9 mouse cellular contexts compared by ENCODE assay signal in genomic region chr13:31956584-31956983, GRCm38 (mm10).
DNase-seq lines count a peak whose midpoint lies in the region; TF ChIP-seq lines count a peak whose summit lies in the region.
"Had no signal": no experiment of that assay in that cellular context is flagged by ENCODE, and none has a peak within 500 bp of the region (broad histone marks: within the 10 kb centered on the region; RNA-seq: fewer than 3 reads in every experiment).

No protein-coding gene starts in this region.

- no peak overlapping the region for H3K27ac ChIP-seq in thymus, adult 2 months (ENCODE audit: control insufficient read depth, insufficient read depth, low read length)

- H3K27me3 ChIP-seq in thymus, adult 2 months (ENCODE audit: control insufficient read depth, insufficient read depth, low read length) = no peaks in the 10 kb centered on the region

- H3K4me1 ChIP-seq in lung, adult 2 months (ENCODE audit: control insufficient read depth, insufficient read depth, low read length) = no peaks in the 10 kb centered on the region
- H3K4me1 ChIP-seq in thymus, adult 2 months (replicated peaks; ENCODE audit: control insufficient read depth, insufficient read depth, low read length) = no peaks in the 10 kb centered on the region

- 86% methylated on average over 6 of the region's 6 CpGs for WGBS in lung, adult 2 months
- WGBS in thymus, adult 2 months = 82% methylated on average over 6 of the region's 6 CpGs

- no peaks in the 10 kb centered on the region for H3K36me3 ChIP-seq in thymus, adult 2 months (ENCODE audit: control insufficient read depth, insufficient read depth, low read length)

- TF ChIP-seq POLR2A in lung, adult 2 months (IDR thresholded peaks at IDR 0.05; ENCODE audit: borderline replicate concordance, extremely low read depth, low read depth, low read length) = no peak
- TF ChIP-seq POLR2A in thymus, adult 2 months (IDR thresholded peaks at IDR 0.05; ENCODE audit: control insufficient read depth, extremely low read depth, insufficient read depth, low read length, poor library complexity) = no peak

- peak; percentile 58 for DNase-seq in gastrocnemius, adult 18-20 months (ENCODE audit: low spot score)
- DNase-seq in gastrocnemius, postnatal 4 days (ENCODE audit: low spot score in 2 of 2) = no peak
- peak; percentile 63 to 66 for DNase-seq in B cell, adult 2 months
- DNase-seq in adrenal gland, postnatal 25 days = peak; percentile 83
- DNase-seq in heart, postnatal 10 days = peak; percentile 18 to 36
- DNase-seq in lung, adult 2 months = peak; percentile 49
- DNase-seq in thymus, adult 2 months = peak; percentile 57
- DNase-seq in frontal cortex, postnatal 10 days (ENCODE audit: low spot score in 2 of 2) = no peak

- peak; percentile 73 for TF ChIP-seq CTCF in lung, adult 2 months (IDR thresholded peaks at IDR 0.05; ENCODE audit: insufficient read depth, low read length)
- TF ChIP-seq CTCF in thymus, adult 2 months (IDR thresholded peaks at IDR 0.05; ENCODE audit: borderline replicate concordance, control insufficient read depth, extremely low read depth, insufficient read depth, low read length, poor library complexity) = peak; percentile 76; the same call in 1 of the 2 replicates

- no peak overlapping the region for H3K4me3 ChIP-seq in lung, adult 2 months (replicated peaks; ENCODE audit: extremely low read depth, low read depth, low read length)
- H3K4me3 ChIP-seq in thymus, adult 2 months (ENCODE audit: control insufficient read depth, insufficient read depth, low read length) = no peak overlapping the region
- H3K4me3 ChIP-seq: myocyte had no signal

- intact Hi-C loops in heart, postnatal 10 days (cut with DNase I) = loop anchor here (5.0 kb wide), 2 partner anchors 134 to 154 kb away; no protein-coding TSS in a partner anchor

Comparison
In these comparisons a context has a peak if more than half of its experiments do, and no peak if none do; other contexts are left out.
1. DNase-seq: peak in gastrocnemius, adult 18-20 months (single experiment), B cell, adult 2 months (2 of 2), adrenal gland, postnatal 25 days (single experiment), heart, postnatal 10 days (2 of 2), lung, adult 2 months (single experiment) and thymus, adult 2 months (single experiment); none in gastrocnemius, postnatal 4 days (0 of 2) and frontal cortex, postnatal 10 days (0 of 2).